Mouse (Mus musculus) olfactory bulb, adult 2 months (tissue): ENCODE measurements around the gene Mybbp1a.

Source experiments
- CTCF ChIP-seq: fragments of 200-500 bp; IDR thresholded peaks from 2 replicates; pipeline ENCODE4 v1.5.1; 2012; ENCODE audit warnings: low read depth, mild to moderate bottlenecking, low read length, moderate library complexity; ENCODE audit not compliant: insufficient read depth
- POLR2A ChIP-seq: fragments of 200-500 bp; IDR thresholded peaks from 2 replicates; pipeline ENCODE4 v1.6.1; 2012; ENCODE audit warnings: mild to moderate bottlenecking, low read depth, low read length, moderate library complexity; ENCODE audit not compliant: insufficient read depth

DNA sequence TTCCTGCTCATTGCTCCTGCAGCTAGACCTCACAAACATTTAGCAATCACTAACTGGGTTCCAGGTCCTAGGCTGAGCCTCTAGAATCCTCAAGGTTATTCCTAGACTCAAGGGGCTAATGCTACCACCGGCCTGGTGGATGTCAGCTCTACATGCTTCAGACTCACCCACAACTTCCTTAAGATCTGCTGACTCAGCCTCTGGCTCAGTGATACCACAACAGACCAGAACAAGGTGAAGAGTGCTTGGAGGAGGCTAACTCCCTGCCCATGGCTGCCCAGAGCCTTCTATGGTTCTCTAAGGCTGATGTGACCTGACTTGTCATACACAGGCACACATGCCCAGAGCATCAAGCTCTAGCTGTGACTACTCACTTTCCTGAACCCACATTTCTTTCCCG, 38.3 kb downstream of the Mybbp1a start:
- TF ChIP-seq POLR2A: no peak
- no peak for TF ChIP-seq CTCF
